Mouse (Mus musculus) hindbrain, embryonic 12.5 days (tissue): ENCODE results near the gene Ndufb4. TPM values are rescaled to one million over a fixed set of nuclear protein-coding genes. Genes with fewer than 3 reads are reported as not detected.

Source experiments
- ATAC-seq: fragments of 200-750 bp; cut with Nextera tagmentation; 2 replicates; pipeline ENCODE4 v1.8.0; 2017; ENCODE audit warnings: moderate TSS enrichment; ENCODE audit not compliant: low FRiP score
- H3K27ac ChIP-seq: fragments of 300-500 bp; sonication (generic); 2 replicates; pipeline ENCODE4 v1.5.1; 2016; ENCODE audit warnings: mild to moderate bottlenecking
- H3K27me3 ChIP-seq: fragments of 300-500 bp; sonication (generic); 2 replicates; pipeline ENCODE4 v1.6.1; 2016; ENCODE audit warnings: mild to moderate bottlenecking
- H3K36me3 ChIP-seq: fragments of 300-500 bp; sonication (generic); 2 replicates; pipeline ENCODE4 v1.6.1; 2016; ENCODE audit warnings: mild to moderate bottlenecking
- H3K4me1 ChIP-seq: fragments of 300-500 bp; sonication (generic); 2 replicates; pipeline ENCODE4 v1.6.1; 2016
- H3K4me2 ChIP-seq: fragments of 300-500 bp; sonication (generic); replicated peaks from 2 replicates; pipeline ENCODE4 v1.6.1; 2016; ENCODE audit warnings: mild to moderate bottlenecking
- H3K4me3 ChIP-seq: fragments of 300-500 bp; sonication (generic); 2 replicates; pipeline ENCODE4 v1.5.1; 2016; ENCODE audit warnings: mild to moderate bottlenecking
- H3K9ac ChIP-seq: fragments of 300-500 bp; sonication (generic); 2 replicates; pipeline ENCODE4 v1.6.1; 2016; ENCODE audit warnings: mild to moderate bottlenecking, moderate library complexity
- H3K9me3 ChIP-seq: fragments of 300-500 bp; sonication (generic); replicated peaks from 2 replicates; pipeline ENCODE4 v1.6.1; 2016; ENCODE audit warnings: mild to moderate bottlenecking
- WGBS: fragments of 180-500 bp; shearing (Covaris S2); methylation state at CpG from one replicate; pipeline ENCODE4 v1.1.7; 2016; 5-methylcytosine and 5-hydroxymethylcytosine counted together
- polyA plus RNA-seq: library from polyadenylated mRNA; unstranded; fragments of >200 nt; fragmentation: Nextera tagmentation; extraction: Ambion mirVana; gene quantifications from 2 replicates; pipeline ENCODE4 v1.2.1, GENCODE M21; 2016

Ndufb4 gene
- polyA plus RNA-seq, 1 experiment from 2014 or later: 61.0 TPM

DNA sequence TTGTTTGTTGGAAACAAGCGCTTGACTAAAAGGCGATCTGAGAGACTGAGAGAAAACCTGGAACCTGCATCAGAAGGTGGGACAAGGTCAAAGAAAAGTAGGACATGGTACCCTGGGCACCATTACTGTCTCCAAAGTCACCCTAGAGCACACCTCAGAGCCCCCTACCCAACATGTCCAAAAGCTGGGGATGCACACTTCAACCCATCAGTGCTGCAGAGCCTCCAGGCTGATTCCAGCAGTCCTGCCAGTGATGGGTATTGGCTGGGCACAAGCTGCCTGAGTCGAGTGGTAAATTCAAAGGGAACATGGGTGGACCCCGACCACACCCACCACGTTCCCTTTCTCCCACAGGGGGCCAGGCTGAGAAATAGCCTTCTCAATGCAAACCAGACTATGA, 21.1 kb upstream of the Ndufb4 start:
- Histone ChIP-seq H3K4me2 (no peak overlapping the region), H3K27ac (no peak overlapping the region), H3K9ac (no peak overlapping the region), H3K27me3 (no peaks in the 10 kb centered on the region), H3K4me1 (peaks cover 8% of the 10 kb centered on the region; the same call in 1 of the 2 replicates), H3K4me3 (no peak overlapping the region), H3K36me3 (no peaks in the 10 kb centered on the region), H3K9me3 (no peaks in the 10 kb centered on the region)
- no peak for ATAC-seq
- 91% methylated on average over 5 of the region's 5 CpGs for WGBS

DNA sequence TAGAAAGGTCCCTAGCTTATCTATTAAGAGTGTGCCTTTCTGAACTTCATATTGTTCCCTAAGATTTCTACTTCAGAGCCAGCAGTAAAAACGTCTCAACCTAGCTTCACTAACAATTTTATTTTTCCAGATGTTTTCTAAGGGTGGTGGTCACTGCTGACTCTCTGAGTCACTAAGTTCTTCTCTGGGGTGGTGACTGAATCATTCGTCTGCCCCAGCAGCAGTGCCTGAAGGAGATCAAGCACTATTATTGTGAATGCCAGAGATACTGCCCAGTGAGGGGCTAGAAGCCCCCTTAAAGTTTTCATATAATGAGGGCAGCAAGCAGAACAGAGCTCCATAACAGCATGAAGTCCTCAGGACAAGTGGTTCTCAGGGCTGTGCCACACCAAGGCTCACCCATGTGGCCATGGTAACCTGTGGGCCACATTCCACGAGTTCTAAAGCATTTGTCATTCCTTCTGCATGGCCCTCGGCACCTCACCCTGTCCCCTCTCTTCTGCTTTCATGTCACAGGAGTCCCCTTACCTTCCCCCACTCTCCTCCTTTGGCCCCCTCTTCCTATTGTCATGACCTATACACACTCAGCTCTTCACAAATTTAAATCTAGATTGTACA, 16.5 kb upstream of the Ndufb4 start:
- H3K27ac ChIP-seq: no peak overlapping the region
- H3K27me3 ChIP-seq: no peaks in the 10 kb centered on the region
- no peak overlapping the region for H3K4me2 ChIP-seq
- H3K4me1 ChIP-seq: no peaks in the 10 kb centered on the region
- 31% methylated on average over 4 of the region's 4 CpGs for WGBS
- ATAC-seq: no peak
- H3K9ac ChIP-seq: no peak overlapping the region
- no peak overlapping the region for H3K4me3 ChIP-seq
- H3K9me3 ChIP-seq: no peaks in the 10 kb centered on the region
- H3K36me3 ChIP-seq: no peaks in the 10 kb centered on the region

DNA sequence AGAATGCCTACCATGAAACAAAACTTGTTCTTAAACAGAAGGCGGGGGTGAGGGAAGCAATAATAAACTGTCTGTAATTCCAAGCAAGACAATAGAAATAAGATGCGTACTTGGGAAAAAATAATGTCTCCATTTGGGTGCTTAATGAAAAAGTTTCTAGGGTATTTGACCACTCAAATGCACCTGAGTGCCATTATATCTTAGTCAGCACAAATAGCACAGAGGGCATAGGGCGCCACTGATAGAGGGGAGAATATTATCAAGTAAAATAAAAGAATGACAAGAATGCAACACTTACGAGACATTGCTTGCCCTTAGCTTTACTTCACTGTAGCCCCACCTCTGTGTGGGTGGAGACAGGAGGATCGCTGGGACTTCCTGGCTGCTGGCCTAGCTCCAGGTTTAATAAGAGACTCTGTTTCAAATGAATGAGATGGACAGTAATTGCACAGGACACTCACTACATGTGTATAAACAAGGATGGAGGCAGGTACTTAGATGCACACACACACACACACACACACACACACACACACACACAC, 11.2 kb upstream of the Ndufb4 start:
- no peaks in the 10 kb centered on the region for H3K36me3 ChIP-seq
- no peaks in the 10 kb centered on the region for H3K4me1 ChIP-seq
- H3K9me3 ChIP-seq: no peaks in the 10 kb centered on the region
- no peak overlapping the region for H3K4me2 ChIP-seq
- WGBS: 82% methylated on average over 5 of the region's 5 CpGs
- no peak overlapping the region for H3K27ac ChIP-seq
- no peak for ATAC-seq
- no peak overlapping the region for H3K9ac ChIP-seq
- H3K4me3 ChIP-seq: no peak overlapping the region
- no peaks in the 10 kb centered on the region for H3K27me3 ChIP-seq

DNA sequence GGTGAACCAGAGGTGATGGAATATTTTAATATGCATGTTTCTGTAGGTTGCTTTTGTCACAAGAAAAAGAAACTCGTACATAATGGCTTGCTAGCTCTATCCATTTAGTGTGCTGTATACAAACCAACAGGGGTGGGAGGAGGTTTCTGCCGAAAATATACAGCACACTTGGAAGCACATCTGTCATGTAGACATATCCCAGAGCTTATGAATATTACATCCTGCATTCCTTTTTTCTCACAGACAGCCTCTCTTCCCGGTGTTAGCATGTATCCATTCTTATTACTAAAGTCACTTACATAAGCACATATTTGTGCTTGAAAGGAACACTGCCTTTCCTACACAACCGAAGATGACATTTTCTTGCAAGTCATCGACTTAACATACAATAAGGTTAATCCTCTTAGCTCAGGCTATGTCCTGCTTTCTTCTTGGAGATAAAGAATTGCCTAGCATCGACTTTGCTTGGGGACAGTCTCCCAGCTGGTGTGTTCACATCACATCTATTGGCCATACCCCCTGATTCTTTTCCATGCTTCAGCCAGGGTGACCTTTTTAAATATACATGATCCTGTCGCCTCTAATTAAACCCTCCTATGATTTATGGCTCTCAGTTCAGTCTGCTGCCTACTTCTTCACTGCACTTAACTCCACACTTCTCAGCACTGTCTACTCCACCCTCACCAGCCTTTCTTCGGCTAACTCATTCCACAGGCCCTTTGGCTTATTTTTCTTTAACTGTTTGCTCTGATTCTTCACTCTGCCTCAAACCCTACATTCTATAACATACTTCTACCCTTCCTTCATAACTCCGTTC, 9.6 kb upstream of the Ndufb4 start:
- no peaks in the 10 kb centered on the region for H3K4me1 ChIP-seq
- H3K4me2 ChIP-seq: no peak overlapping the region
- H3K27ac ChIP-seq: peak overlapping the region; percentile 41; the same call in 1 of the 2 replicates
- no peak overlapping the region for H3K4me3 ChIP-seq
- no peaks in the 10 kb centered on the region for H3K36me3 ChIP-seq
- ATAC-seq: peak; percentile 68
- no peak overlapping the region for H3K9ac ChIP-seq
- WGBS: 60% methylated on average over 9 of the region's 9 CpGs
- H3K9me3 ChIP-seq: no peaks in the 10 kb centered on the region
- no peaks in the 10 kb centered on the region for H3K27me3 ChIP-seq

DNA sequence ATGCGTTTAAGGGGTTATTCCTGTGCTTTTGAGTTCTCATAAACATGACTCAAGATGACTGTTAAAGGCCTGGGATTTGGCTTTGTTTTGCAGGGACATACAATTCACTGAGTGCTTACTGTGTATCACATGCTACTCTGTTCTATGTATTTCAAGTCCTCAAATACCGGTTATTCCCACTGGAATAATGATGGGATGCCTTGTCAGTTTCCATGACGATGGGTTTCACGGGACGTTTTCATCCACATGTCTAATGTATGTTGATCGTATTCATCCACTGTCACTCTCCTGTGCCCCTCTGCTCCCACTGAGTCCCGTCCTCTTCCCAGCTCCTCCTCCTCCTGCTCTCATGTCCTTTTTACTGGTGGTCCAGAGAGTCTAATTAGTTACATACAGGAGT, 2.5 kb upstream of the Ndufb4 start:
- no peaks in the 10 kb centered on the region for H3K36me3 ChIP-seq
- ATAC-seq: peak; percentile 24; the same call in 1 of the 2 replicates
- H3K9me3 ChIP-seq: no peaks in the 10 kb centered on the region
- H3K4me1 ChIP-seq: peaks cover 33% of the 10 kb centered on the region
- 30% methylated on average over 7 of the region's 7 CpGs for WGBS
- H3K4me2 ChIP-seq: no peak overlapping the region
- H3K4me3 ChIP-seq: no peak overlapping the region
- H3K9ac ChIP-seq: no peak overlapping the region
- no peaks in the 10 kb centered on the region for H3K27me3 ChIP-seq
- peak overlapping the region; percentile 55; the same call in 1 of the 2 replicates for H3K27ac ChIP-seq

DNA sequence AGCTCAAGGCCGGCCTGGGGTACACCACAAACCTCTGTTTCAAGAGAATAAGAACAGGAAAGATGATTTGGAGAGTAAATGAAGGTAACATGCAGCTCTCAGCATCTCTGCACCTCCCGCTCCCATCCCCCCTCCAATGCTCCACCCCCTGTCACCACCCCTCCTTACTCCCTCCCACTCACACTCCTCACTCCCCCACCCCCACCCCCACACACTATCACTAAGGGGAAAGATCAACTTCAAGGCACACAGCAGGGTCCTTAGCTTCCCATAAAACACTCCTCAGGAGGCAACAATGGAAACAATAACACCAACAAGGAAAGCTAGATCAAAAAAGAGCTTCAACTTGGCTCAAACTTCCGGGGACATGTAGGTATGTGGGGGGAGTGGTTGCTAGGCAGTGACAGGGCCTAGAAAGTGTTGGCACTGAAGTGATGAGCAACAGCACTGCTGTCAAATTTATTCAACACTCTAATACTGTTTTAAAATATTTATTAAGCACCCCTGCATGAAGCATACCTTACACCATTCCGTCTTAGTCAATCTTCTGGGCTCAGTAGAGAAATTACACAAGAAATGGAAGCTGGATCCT, 1.6 kb upstream of the Ndufb4 start:
- no peak for ATAC-seq
- WGBS: 16% methylated on average over 4 of the region's 4 CpGs
- Histone ChIP-seq H3K27me3 (no peaks in the 10 kb centered on the region), H3K9me3 (no peaks in the 10 kb centered on the region), H3K4me2 (no peak overlapping the region), H3K9ac (no peak overlapping the region), H3K36me3 (peaks cover 4% of the 10 kb centered on the region; the same call in 1 of the 2 replicates), H3K27ac (peak overlapping the region; percentile 50), H3K4me1 (peaks cover 33% of the 10 kb centered on the region), H3K4me3 (no peak overlapping the region)

DNA sequence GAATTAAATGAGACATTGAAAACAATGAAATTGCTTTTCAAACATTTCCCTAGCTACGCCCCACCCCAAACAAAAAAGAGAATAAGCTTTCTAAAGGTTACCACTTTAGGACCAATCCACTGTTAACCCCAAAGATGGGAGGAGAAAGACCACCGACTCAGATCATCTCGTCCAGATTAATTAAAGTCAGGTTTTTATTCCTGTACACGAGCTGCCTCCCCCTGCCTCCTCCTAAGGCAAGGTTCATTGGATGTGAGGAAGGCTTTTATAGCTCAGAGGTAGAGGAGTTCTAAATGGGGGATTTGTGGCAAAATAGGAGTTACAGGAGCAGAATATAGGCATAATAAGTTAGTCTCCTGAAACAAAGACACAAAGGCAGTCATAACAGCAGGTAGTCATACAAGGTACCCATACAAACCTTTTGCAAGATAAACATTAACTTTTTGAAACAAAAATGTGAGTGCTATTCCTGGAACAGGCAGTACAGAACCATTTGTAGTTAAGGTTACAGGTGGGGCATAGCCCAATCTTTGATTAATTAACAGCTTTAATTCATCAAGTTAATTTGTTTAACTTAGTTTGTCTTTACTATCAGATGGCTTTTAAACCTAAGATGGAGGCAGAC, 690 bp upstream of the Ndufb4 start:
- ATAC-seq: peak; percentile 0; the same call in 1 of the 2 replicates
- H3K27me3 ChIP-seq: no peaks in the 10 kb centered on the region
- H3K4me1 ChIP-seq: peaks cover 33% of the 10 kb centered on the region
- peaks cover 4% of the 10 kb centered on the region; the same call in 1 of the 2 replicates for H3K36me3 ChIP-seq
- peak overlapping the region; percentile 51 for H3K4me2 ChIP-seq
- H3K9ac ChIP-seq: no peak overlapping the region
- no peaks in the 10 kb centered on the region for H3K9me3 ChIP-seq
- 0 out of 2 replicates have a peak overlapping the region, but pooled peaks have one; percentile 44 for H3K27ac ChIP-seq
- 0 out of 2 replicates have a peak overlapping the region, but pooled peaks have one; percentile 52 for H3K4me3 ChIP-seq
- 58% methylated on average over 4 of the region's 4 CpGs for WGBS

DNA sequence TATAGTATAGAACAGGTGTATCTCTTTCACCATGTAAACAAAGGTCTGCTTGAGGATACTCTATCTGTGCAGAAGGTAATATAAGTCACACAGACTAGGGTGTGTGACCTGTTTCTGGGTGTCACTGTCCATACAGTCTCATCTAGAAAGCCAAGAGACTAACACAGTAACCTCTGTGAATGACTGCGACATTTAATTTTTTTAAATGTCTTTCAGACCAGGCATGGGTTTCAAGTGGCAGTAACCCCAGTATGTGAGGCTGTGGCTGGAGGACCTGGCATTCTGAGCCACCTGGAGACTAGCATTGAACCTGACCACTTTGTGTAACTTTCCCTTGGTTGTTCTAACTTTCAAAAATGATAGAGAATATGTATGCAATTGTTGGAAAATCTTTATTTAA, 1.2 kb downstream of the Ndufb4 start:
- H3K36me3 ChIP-seq: peaks cover 7% of the 10 kb centered on the region; the same call in 1 of the 2 replicates
- no peak overlapping the region for H3K9ac ChIP-seq
- WGBS: 89% methylated on average over 1 of the region's 1 CpGs
- no peaks in the 10 kb centered on the region for H3K9me3 ChIP-seq
- no peaks in the 10 kb centered on the region for H3K27me3 ChIP-seq
- H3K4me2 ChIP-seq: peak overlapping the region; percentile 65
- H3K27ac ChIP-seq: no peak overlapping the region
- ATAC-seq: no peak
- peak overlapping the region; percentile 52 for H3K4me3 ChIP-seq
- H3K4me1 ChIP-seq: peaks cover 33% of the 10 kb centered on the region

DNA sequence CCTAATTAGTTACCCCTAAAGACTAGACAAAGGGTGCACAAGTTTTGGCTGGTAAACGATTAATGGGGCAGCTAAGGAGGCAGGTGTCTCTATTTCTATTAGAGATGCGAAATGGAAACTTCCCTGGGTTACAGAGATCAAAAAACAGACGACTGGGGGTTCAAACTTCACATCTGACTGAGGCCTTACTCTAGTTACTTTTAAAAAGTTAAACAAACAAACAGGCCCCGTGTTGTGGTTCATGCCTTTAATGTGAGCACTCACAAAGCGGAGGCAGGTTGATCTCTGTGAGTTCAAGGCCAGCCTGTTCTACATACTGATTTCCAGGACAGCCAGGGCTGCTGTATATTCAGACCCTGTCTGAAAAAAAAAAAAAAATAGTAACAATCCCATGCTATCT, 1.6 kb downstream of the Ndufb4 start:
- Histone ChIP-seq H3K27ac (no peak overlapping the region), H3K4me3 (0 out of 2 replicates have a peak overlapping the region, but pooled peaks have one; percentile 52), H3K36me3 (peaks cover 11% of the 10 kb centered on the region; the same call in 1 of the 2 replicates), H3K4me2 (peak overlapping the region; percentile 65), H3K9me3 (no peaks in the 10 kb centered on the region), H3K27me3 (no peaks in the 10 kb centered on the region), H3K9ac (no peak overlapping the region), H3K4me1 (peaks cover 33% of the 10 kb centered on the region)
- no peak for ATAC-seq
- WGBS: 87% methylated on average over 5 of the region's 5 CpGs

DNA sequence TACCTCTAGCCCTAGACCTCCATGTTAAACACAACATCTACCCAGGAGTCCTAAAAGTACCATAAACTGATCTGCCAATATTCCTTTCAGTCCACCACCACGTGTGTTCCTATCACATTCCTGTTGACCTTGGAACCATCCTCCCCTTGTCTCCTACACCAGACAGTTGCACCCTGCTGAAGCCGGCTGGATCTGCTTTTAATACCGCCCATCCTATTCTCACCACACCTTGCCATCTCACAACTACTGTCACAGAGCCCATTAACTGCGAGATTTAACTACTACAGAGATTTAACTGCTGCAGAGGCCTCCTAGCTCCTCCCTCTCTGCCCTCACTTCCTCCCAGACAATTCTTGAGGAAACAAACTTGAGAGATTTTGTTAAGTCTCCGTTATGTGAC, 2.8 kb downstream of the Ndufb4 start:
- no peak overlapping the region for H3K9ac ChIP-seq
- H3K9me3 ChIP-seq: no peaks in the 10 kb centered on the region
- H3K36me3 ChIP-seq: peaks cover 23% of the 10 kb centered on the region
- H3K27ac ChIP-seq: no peak overlapping the region
- no peak overlapping the region for H3K4me3 ChIP-seq
- peaks cover 28% of the 10 kb centered on the region for H3K4me1 ChIP-seq
- ATAC-seq: no peak
- no peaks in the 10 kb centered on the region for H3K27me3 ChIP-seq
- H3K4me2 ChIP-seq: no peak overlapping the region
- 92% methylated on average over 5 of the region's 5 CpGs for WGBS

DNA sequence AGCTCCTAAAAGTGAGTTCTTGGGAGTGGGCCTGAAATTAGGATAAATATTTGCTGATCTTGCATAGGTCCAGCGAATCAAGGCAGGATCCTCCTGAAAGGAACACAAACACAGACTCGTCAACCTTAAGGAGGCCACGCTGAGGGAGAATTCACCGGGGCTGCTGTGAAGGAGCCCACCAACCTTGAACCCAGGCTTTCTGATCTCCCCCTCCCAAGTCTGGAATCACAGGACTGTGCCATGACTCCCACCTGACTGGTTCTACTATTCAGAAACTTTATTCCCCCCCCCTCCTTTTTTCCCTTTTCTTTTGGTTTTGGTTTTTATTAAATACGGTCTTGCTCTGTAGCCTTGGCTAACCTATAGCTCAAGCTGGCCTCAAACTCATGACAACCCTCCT, 5.2 kb downstream of the Ndufb4 start:
- Histone ChIP-seq H3K27ac (no peak overlapping the region), H3K9me3 (no peaks in the 10 kb centered on the region), H3K4me1 (peaks cover 12% of the 10 kb centered on the region), H3K36me3 (peaks cover 47% of the 10 kb centered on the region), H3K4me3 (no peak overlapping the region), H3K27me3 (no peaks in the 10 kb centered on the region), H3K9ac (no peak overlapping the region), H3K4me2 (no peak overlapping the region)
- no peak for ATAC-seq
- 93% methylated on average over 5 of the region's 5 CpGs for WGBS

DNA sequence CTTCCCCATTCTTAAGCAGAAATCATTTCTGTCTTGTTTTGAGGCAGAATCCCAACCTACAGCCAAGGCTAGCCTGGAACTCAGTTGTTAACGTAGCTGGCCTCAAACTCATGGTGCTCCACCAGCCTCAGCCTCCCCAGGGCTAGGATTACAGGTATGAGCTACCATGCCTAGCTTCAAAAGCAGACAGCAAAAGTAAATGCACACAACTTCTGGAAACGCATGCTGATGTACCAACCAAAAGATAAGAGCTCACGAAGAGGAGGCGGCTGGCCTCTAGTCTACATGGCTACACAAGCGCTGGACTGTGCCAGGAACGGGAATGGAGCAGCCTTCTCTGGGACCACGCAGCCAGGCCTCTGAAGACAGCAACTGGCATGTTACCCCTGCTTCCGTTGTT, 6.3 kb downstream of the Ndufb4 start:
- H3K4me2 ChIP-seq: no peak overlapping the region
- H3K27ac ChIP-seq: no peak overlapping the region
- H3K9me3 ChIP-seq: no peaks in the 10 kb centered on the region
- no peak overlapping the region for H3K9ac ChIP-seq
- no peak for ATAC-seq
- no peaks in the 10 kb centered on the region for H3K27me3 ChIP-seq
- peaks cover 9% of the 10 kb centered on the region for H3K4me1 ChIP-seq
- H3K4me3 ChIP-seq: no peak overlapping the region
- peaks cover 49% of the 10 kb centered on the region for H3K36me3 ChIP-seq
- WGBS: 95% methylated on average over 8 of the region's 8 CpGs
